Mouse (Mus musculus) intestine, embryonic 15.5 days (tissue): ENCODE results near the gene Plppr1. TPM values are rescaled to one million over a fixed set of nuclear protein-coding genes. Genes with fewer than 3 reads are reported as not detected.
A peak's percentile ranks its signal among the peaks of the same experiment; 100 is the strongest.

Experiments used
- ATAC-seq: fragments of 200-750 bp; cut with Nextera tagmentation; 2 replicates; pipeline ENCODE4 v1.8.0; 2017; ENCODE audit warnings: moderate TSS enrichment, moderate library complexity
- H3K27ac ChIP-seq: fragments of 300-500 bp; sonication (generic); 2 replicates; pipeline ENCODE4 v1.5.1; 2015; ENCODE audit warnings: mild to moderate bottlenecking, inconsistent platforms
- H3K27me3 ChIP-seq: fragments of 300-500 bp; sonication (generic); replicated peaks from 2 replicates; pipeline ENCODE4 v1.6.1; 2015; ENCODE audit warnings: inconsistent platforms
- H3K36me3 ChIP-seq: fragments of 300-500 bp; sonication (generic); 2 replicates; pipeline ENCODE4 v1.6.1; 2015; ENCODE audit warnings: inconsistent platforms
- H3K4me1 ChIP-seq: fragments of 300-500 bp; sonication (generic); replicated peaks from 2 replicates; pipeline ENCODE4 v1.6.1; 2015; ENCODE audit warnings: inconsistent platforms
- H3K4me2 ChIP-seq: fragments of 300-500 bp; sonication (generic); replicated peaks from 2 replicates; pipeline ENCODE4 v1.6.1; 2015; ENCODE audit warnings: mild to moderate bottlenecking, inconsistent platforms
- H3K4me3 ChIP-seq: fragments of 300-500 bp; sonication (generic); replicated peaks from 2 replicates; pipeline ENCODE4 v1.5.1; 2015; ENCODE audit warnings: inconsistent platforms
- H3K9ac ChIP-seq: fragments of 300-500 bp; sonication (generic); 2 replicates; pipeline ENCODE4 v1.6.1; 2015; ENCODE audit warnings: inconsistent platforms
- H3K9me3 ChIP-seq: fragments of 300-500 bp; sonication (generic); 2 replicates; pipeline ENCODE4 v1.6.1; 2016; ENCODE audit warnings: inconsistent platforms
- WGBS: fragments of 180-500 bp; shearing (Covaris S2); methylation state at CpG from one replicate; pipeline ENCODE4 v1.1.7; 2015; 5-methylcytosine and 5-hydroxymethylcytosine counted together
- polyA plus RNA-seq: library from polyadenylated mRNA; unstranded; fragments of >200 nt; fragmentation: Nextera tagmentation; extraction: Ambion mirVana; gene quantifications from 2 replicates; pipeline ENCODE4 v1.2.1, GENCODE M21; 2015

Plppr1 gene
- 1.5 and 1.6 TPM in 2 replicates for polyA plus RNA-seq

- peak; percentile 85 for ATAC-seq
- no peak within 1 kb of the TSS for H3K27ac ChIP-seq
- no peaks in the 10 kb centered on the region for H3K27me3 ChIP-seq
Observed at GRCm38 (mm10) chr4:49059021-49059401, at the start of gene Plppr1. TSS of gene Plppr1 (plus strand) at chr4:49059273.

GRCm38 (mm10) chr4:49016701-49017100, 42.4 kb upstream of the Plppr1 start:
- no peak for ATAC-seq
- no peaks in the 10 kb centered on the region for H3K4me1 ChIP-seq
- H3K9ac ChIP-seq: no peak overlapping the region
- no peaks in the 10 kb centered on the region for H3K27me3 ChIP-seq
- H3K4me3 ChIP-seq: no peak overlapping the region
- H3K9me3 ChIP-seq: no peaks in the 10 kb centered on the region
- no peak overlapping the region for H3K27ac ChIP-seq
- H3K4me2 ChIP-seq: no peak overlapping the region
- no peaks in the 10 kb centered on the region for H3K36me3 ChIP-seq

More at GRCm38 (mm10) chr4:49059021-49059401, at the start of gene Plppr1:
- Histone ChIP-seq H3K4me2 (peak within 1 kb of the TSS; percentile 87), H3K9me3 (no peaks in the 10 kb centered on the region), H3K9ac (peak within 1 kb of the TSS; percentile 49), H3K36me3 (no peaks in the 10 kb centered on the region), H3K4me3 (peak within 1 kb of the TSS; percentile 51), H3K4me1 (0 out of 2 replicates have a peak, but pooled peaks cover 6% of the 10 kb centered on the region)
- WGBS: 0% methylated on average over 21 of the region's 21 CpGs

- Histone ChIP-seq H3K36me3 (no peaks in the 10 kb centered on the region), H3K27me3 (no peaks in the 10 kb centered on the region), H3K27ac (no peak overlapping the region), H3K9ac (no peak overlapping the region), H3K4me2 (no peak overlapping the region), H3K4me3 (no peak overlapping the region), H3K9me3 (no peaks in the 10 kb centered on the region), H3K4me1 (no peaks in the 10 kb centered on the region)
- 94% methylated on average over 1 of the region's 1 CpGs for WGBS
- ATAC-seq: no peak
Observed at GRCm38 (mm10) chr4:49023221-49023620, 35.9 kb upstream of the Plppr1 start.

GRCm38 (mm10) chr4:49038311-49038710, 20.8 kb upstream of the Plppr1 start:
- H3K4me1 ChIP-seq: no peaks in the 10 kb centered on the region
- no peak for ATAC-seq
- H3K27me3 ChIP-seq: no peaks in the 10 kb centered on the region
- H3K27ac ChIP-seq: no peak overlapping the region
- H3K9me3 ChIP-seq: no peaks in the 10 kb centered on the region
- no peak overlapping the region for H3K9ac ChIP-seq
- no peak overlapping the region for H3K4me2 ChIP-seq
- H3K4me3 ChIP-seq: no peak overlapping the region
- 50% methylated on average over 4 of the region's 4 CpGs for WGBS
- H3K36me3 ChIP-seq: no peaks in the 10 kb centered on the region

GRCm38 (mm10) chr4:49039854-49040253, 19.2 kb upstream of the Plppr1 start:
- no peak overlapping the region for H3K9ac ChIP-seq
- no peak overlapping the region for H3K4me2 ChIP-seq
- no peak overlapping the region for H3K4me3 ChIP-seq
- H3K36me3 ChIP-seq: no peaks in the 10 kb centered on the region
- no peak overlapping the region for H3K27ac ChIP-seq
- H3K27me3 ChIP-seq: no peaks in the 10 kb centered on the region
- H3K4me1 ChIP-seq: no peaks in the 10 kb centered on the region
- no peaks in the 10 kb centered on the region for H3K9me3 ChIP-seq
- WGBS: 84% methylated on average over 3 of the region's 3 CpGs
- no peak for ATAC-seq

GRCm38 (mm10) chr4:49041655-49042054, 17.4 kb upstream of the Plppr1 start:
- H3K9ac ChIP-seq: no peak overlapping the region
- H3K4me2 ChIP-seq: no peak overlapping the region
- H3K4me3 ChIP-seq: no peak overlapping the region
- H3K9me3 ChIP-seq: no peaks in the 10 kb centered on the region
- no peaks in the 10 kb centered on the region for H3K4me1 ChIP-seq
- 76% methylated on average over 1 of the region's 1 CpGs for WGBS
- H3K27me3 ChIP-seq: no peaks in the 10 kb centered on the region
- ATAC-seq: 0 out of 2 replicates have a peak, but pooled peaks have one; percentile 28
- no peaks in the 10 kb centered on the region for H3K36me3 ChIP-seq
- H3K27ac ChIP-seq: no peak overlapping the region

GRCm38 (mm10) chr4:49050628-49051027, 8.4 kb upstream of the Plppr1 start:
- Histone ChIP-seq H3K36me3 (no peaks in the 10 kb centered on the region), H3K4me3 (no peak overlapping the region), H3K27me3 (no peaks in the 10 kb centered on the region), H3K27ac (no peak overlapping the region), H3K9me3 (no peaks in the 10 kb centered on the region), H3K4me1 (no peaks in the 10 kb centered on the region), H3K9ac (no peak overlapping the region), H3K4me2 (no peak overlapping the region)
- WGBS: 90% methylated on average over 1 of the region's 1 CpGs
- ATAC-seq: no peak

GRCm38 (mm10) chr4:49057916-49058315, 1.2 kb upstream of the Plppr1 start:
- Histone ChIP-seq H3K36me3 (no peaks in the 10 kb centered on the region), H3K4me1 (0 out of 2 replicates have a peak, but pooled peaks cover 6% of the 10 kb centered on the region), H3K27me3 (no peaks in the 10 kb centered on the region), H3K4me3 (no peak overlapping the region), H3K9ac (no peak overlapping the region), H3K27ac (no peak overlapping the region), H3K9me3 (no peaks in the 10 kb centered on the region), H3K4me2 (no peak overlapping the region)
- no peak for ATAC-seq
- WGBS: 48% methylated on average over 2 of the region's 2 CpGs

GRCm38 (mm10) chr4:49058557-49058956, 516 bp upstream of the Plppr1 start:
- Histone ChIP-seq H3K4me2 (peak overlapping the region; percentile 87), H3K36me3 (no peaks in the 10 kb centered on the region), H3K4me1 (0 out of 2 replicates have a peak, but pooled peaks cover 6% of the 10 kb centered on the region), H3K4me3 (peak overlapping the region; percentile 51), H3K9ac (peak overlapping the region; percentile 49; the same call in 1 of the 2 replicates), H3K27me3 (no peaks in the 10 kb centered on the region), H3K9me3 (no peaks in the 10 kb centered on the region), H3K27ac (no peak overlapping the region)
- WGBS: 8% methylated on average over 7 of the region's 7 CpGs
- peak; percentile 52 for ATAC-seq

GRCm38 (mm10) chr4:49059402-49060381, 619 bp downstream of the Plppr1 start:
- peak overlapping the region; percentile 51 for H3K4me3 ChIP-seq
- peak; percentile 86 for ATAC-seq
- peak overlapping the region; percentile 49 for H3K9ac ChIP-seq
- no peaks in the 10 kb centered on the region for H3K36me3 ChIP-seq
- no peak overlapping the region for H3K27ac ChIP-seq
- H3K4me1 ChIP-seq: 0 out of 2 replicates have a peak, but pooled peaks cover 6% of the 10 kb centered on the region
- H3K9me3 ChIP-seq: no peaks in the 10 kb centered on the region
- H3K4me2 ChIP-seq: peak overlapping the region; percentile 87
- under 1% methylated on average over 62 of the region's 62 CpGs for WGBS
- no peaks in the 10 kb centered on the region for H3K27me3 ChIP-seq

GRCm38 (mm10) chr4:49069471-49069870, 10.4 kb downstream of the Plppr1 start:
- ATAC-seq: no peak
- WGBS: 81% methylated on average over 4 of the region's 4 CpGs
- Histone ChIP-seq H3K4me2 (no peak overlapping the region), H3K4me1 (no peaks in the 10 kb centered on the region), H3K27me3 (no peaks in the 10 kb centered on the region), H3K9me3 (no peaks in the 10 kb centered on the region), H3K9ac (no peak overlapping the region), H3K36me3 (no peaks in the 10 kb centered on the region), H3K4me3 (no peak overlapping the region), H3K27ac (no peak overlapping the region)

GRCm38 (mm10) chr4:49072886-49073285, 13.8 kb downstream of the Plppr1 start:
- Histone ChIP-seq H3K27me3 (no peaks in the 10 kb centered on the region), H3K4me3 (no peak overlapping the region), H3K4me2 (no peak overlapping the region), H3K27ac (no peak overlapping the region), H3K9ac (no peak overlapping the region), H3K4me1 (no peaks in the 10 kb centered on the region), H3K9me3 (no peaks in the 10 kb centered on the region), H3K36me3 (no peaks in the 10 kb centered on the region)
- ATAC-seq: no peak
- 55% methylated on average over 4 of the region's 4 CpGs for WGBS
